ENCODE assay signal across 8 mouse cellular contexts in the genomic region with DNA sequence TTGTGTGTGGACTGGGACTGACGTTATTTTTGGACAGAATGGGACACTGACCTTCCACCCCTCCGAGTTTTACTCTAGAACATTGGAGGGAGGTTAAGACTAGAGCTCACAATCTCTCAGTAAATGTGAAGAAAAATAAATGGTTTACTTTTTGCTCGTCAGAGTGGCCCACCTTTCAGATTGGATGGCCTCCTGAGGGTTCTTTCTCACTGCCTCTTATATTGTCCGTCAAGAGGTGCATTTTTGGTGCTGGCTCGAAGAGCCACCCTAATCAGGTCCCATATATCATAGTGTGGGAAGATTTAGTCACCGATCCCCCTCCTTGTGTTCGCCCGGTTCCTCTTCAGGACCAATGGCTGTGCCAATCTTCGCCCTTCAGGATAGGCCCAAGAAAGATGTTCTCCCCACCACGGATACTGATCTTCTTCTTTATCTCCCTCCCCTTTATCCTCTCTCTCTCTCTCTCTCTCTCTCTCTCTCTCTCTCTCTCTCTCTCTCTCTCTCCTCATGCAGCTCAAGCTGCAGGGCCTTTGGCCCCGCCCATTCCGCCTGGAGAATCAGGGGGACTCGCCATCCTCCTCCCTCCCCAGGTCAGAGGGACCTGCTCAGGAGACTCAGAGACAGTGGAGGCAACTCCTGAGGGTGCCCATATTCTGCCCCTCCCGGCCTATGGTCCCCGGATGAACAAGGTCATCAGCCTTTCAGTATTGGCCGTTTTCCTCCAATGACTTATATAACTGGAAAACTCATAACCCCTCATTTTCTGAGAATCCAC. TPM values are rescaled to one million over a fixed set of nuclear protein-coding genes. Genes with fewer than 3 reads are reported as not detected.
DNase-seq lines count a peak whose midpoint lies in the region; ATAC-seq and TF ChIP-seq lines count a peak whose summit lies in the region.

No protein-coding gene starts in this region.

- H3K4me2 ChIP-seq in heart, embryonic 16.5 days (ENCODE audit: low read depth, low read length), result peak overlapping the region; percentile 92
- peak overlapping the region; percentile 63 for H3K4me2 ChIP-seq in limb, embryonic 15.5 days
- peak overlapping the region; percentile 81 for H3K4me2 ChIP-seq in neural tube, embryonic 14.5 days (ENCODE audit: low read depth, low read length)

- no peaks in the 10 kb centered on the region; a peak in 1 of 4 replicates for H3K4me1 ChIP-seq in ES-E14 (ENCODE audit: control insufficient read depth in 2 of 2, insufficient read depth in 2 of 2, low read length in 2 of 2, poor library complexity in 1 of 2)
- peaks cover 18% of the 10 kb centered on the region for H3K4me1 ChIP-seq in heart, embryonic 16.5 days (ENCODE audit: control insufficient read depth, insufficient read depth, low read length)
- H3K4me1 ChIP-seq in limb, embryonic 15.5 days, result peaks cover 11% of the 10 kb centered on the region
- peaks cover 4% of the 10 kb centered on the region; the same call in 1 of the 2 replicates for H3K4me1 ChIP-seq in neural tube, embryonic 14.5 days (ENCODE audit: control insufficient read depth, insufficient read depth, low read length)

- no peak overlapping the region for H3K27ac ChIP-seq in ES-E14 (ENCODE audit: insufficient read depth, low read depth, low read length, poor library complexity, severe bottlenecking)
- peak overlapping the region; percentile 88 for H3K27ac ChIP-seq in heart, embryonic 16.5 days (ENCODE audit: low read length)
- peak overlapping the region; percentile 92 for H3K27ac ChIP-seq in limb, embryonic 15.5 days
- peak overlapping the region; percentile 64; the same call in 1 of the 2 replicates for H3K27ac ChIP-seq in neural tube, embryonic 14.5 days (ENCODE audit: low read depth, low read length)

- whole genome bisulfite sequencing in heart, embryonic 16.5 days, result 33% methylated on average over 16 of the region's 16 CpGs
- 45% methylated on average over 16 of the region's 16 CpGs for WGBS in limb, embryonic 15.5 days
- 42% methylated on average over 16 of the region's 16 CpGs for WGBS in neural tube, embryonic 14.5 days

- H3K4me3 ChIP-seq in ES-E14 (ENCODE audit: insufficient read depth in 1 of 2, low read depth in 1 of 2, low read length in 2 of 2, poor library complexity in 1 of 2, severe bottlenecking in 1 of 2), result peak overlapping the region; percentile 87 to 89
- peak overlapping the region; percentile 74 for H3K4me3 ChIP-seq in heart, embryonic 16.5 days (ENCODE audit: low read length)
- peak overlapping the region; percentile 67 for H3K4me3 ChIP-seq in limb, embryonic 15.5 days
- H3K4me3 ChIP-seq in neural tube, embryonic 14.5 days (ENCODE audit: low read depth, low read length), result peak overlapping the region; percentile 81

- H3K36me3 ChIP-seq in ES-E14 (ENCODE audit: control insufficient read depth, insufficient read depth, low read length, poor library complexity, severe bottlenecking), result peaks cover 21% of the 10 kb centered on the region
- peaks cover 37% of the 10 kb centered on the region for H3K36me3 ChIP-seq in heart, embryonic 16.5 days (ENCODE audit: control insufficient read depth, insufficient read depth)
- peaks cover 46% of the 10 kb centered on the region for H3K36me3 ChIP-seq in limb, embryonic 15.5 days
- H3K36me3 ChIP-seq in neural tube, embryonic 14.5 days (ENCODE audit: control insufficient read depth, insufficient read depth, low read length), result peaks cover under 1% of the 10 kb centered on the region; the same call in 1 of the 2 replicates

- DNase-seq in A20 (ENCODE audit: low read depth, low spot score) (peak; percentile 58), ES-E14 (ENCODE audit: low read depth, low spot score) (no peak)
- peak; percentile 8 for DNase-seq in embryo, embryonic 10 days (ENCODE audit: low spot score)
- no peak for DNase-seq in urinary bladder, postnatal 4 days (ENCODE audit: low spot score in 2 of 2)
- no peak for DNase-seq in right cerebral cortex, postnatal 25 days

- H3K9ac ChIP-seq in ES-E14 (ENCODE audit: insufficient read depth, low read depth, low read length, poor library complexity, severe bottlenecking), result peak overlapping the region; percentile 93
- peak overlapping the region; percentile 84 for H3K9ac ChIP-seq in heart, embryonic 16.5 days (ENCODE audit: low read length)
- H3K9ac ChIP-seq in limb, embryonic 15.5 days, result peak overlapping the region; percentile 76
- H3K9ac ChIP-seq in neural tube, embryonic 14.5 days (replicated peaks; ENCODE audit: low read depth, low read length), result peak overlapping the region; percentile 68

- no peaks in the 10 kb centered on the region for H3K9me3 ChIP-seq in ES-E14 (ENCODE audit: control insufficient read depth, insufficient read depth, low read depth, low read length)
- no peaks in the 10 kb centered on the region for H3K9me3 ChIP-seq in heart, embryonic 16.5 days (replicated peaks; ENCODE audit: control insufficient read depth, low read length)
- H3K9me3 ChIP-seq in limb, embryonic 15.5 days, result no peaks in the 10 kb centered on the region
- H3K9me3 ChIP-seq in neural tube, embryonic 14.5 days (ENCODE audit: control insufficient read depth, low read length), result no peaks in the 10 kb centered on the region

- in situ Hi-C loops in ES-E14 (cut with MboI; ENCODE audit: low sequenced_read_pairs in 2 of 2, unreplicated experiment in 2 of 2), result no loop called here

- no peak for ATAC-seq in heart, embryonic 16.5 days (replicated peaks; ENCODE audit: extremely low read depth, insufficient read depth, low FRiP score)
- no peak for ATAC-seq in limb, embryonic 15.5 days (ENCODE audit: insufficient number of reproducible peaks, low FRiP score, low TSS enrichment, low read depth)
- no peak for ATAC-seq in neural tube, embryonic 14.5 days (ENCODE audit: low read depth)

- no peaks in the 10 kb centered on the region for H3K27me3 ChIP-seq in heart, embryonic 16.5 days (ENCODE audit: control insufficient read depth, insufficient read depth, low read length)
- H3K27me3 ChIP-seq in limb, embryonic 15.5 days, result no peaks in the 10 kb centered on the region
- no peaks in the 10 kb centered on the region for H3K27me3 ChIP-seq in neural tube, embryonic 14.5 days (ENCODE audit: control insufficient read depth, insufficient read depth, low read length)

TF ChIP-seq in ES-E14, 5 proteins besides CTCF, POLR2A, EP300 and RAD21:
- TF ChIP-seq HCFC1 (IDR thresholded peaks at IDR 0.05; ENCODE audit: borderline replicate concordance, insufficient read depth, low read length), result no peak
- TF ChIP-seq ZNF384 (IDR thresholded peaks at IDR 0.05; ENCODE audit: low read depth, low read length), result no peak
- TF ChIP-seq ZC3H11A (IDR thresholded peaks at IDR 0.05; ENCODE audit: borderline replicate concordance, low read depth, low read length), result no peak
- no peak for TF ChIP-seq CHD2 (IDR thresholded peaks at IDR 0.05; ENCODE audit: low read depth, low read length)
- no peak for TF ChIP-seq MAFK (IDR thresholded peaks at IDR 0.05; ENCODE audit: insufficient read depth, low read depth, low read length)

RNA-seq across cellular contexts. Expression of a gene that starts 1.1 kb away (rescaled TPM):
- 9.7 and 10.3 TPM in 2 replicates for total RNA-seq in ES-E14 (2012; rRNA removed)
- polyA plus RNA-seq in heart, embryonic 16.5 days (2015; fragmentation: Nextera tagmentation; extraction: Ambion mirVana), result 4.9 and 6.0 TPM in 2 replicates
- polyA plus RNA-seq in limb, embryonic 15.5 days (2015; fragmentation: Nextera tagmentation; extraction: Ambion mirVana), result 7.5 and 7.7 TPM in 2 replicates
- polyA plus RNA-seq in neural tube, embryonic 14.5 days (2014; fragmentation: Nextera tagmentation; extraction: Ambion mirVana), result 0.78 and 1.1 TPM in 2 replicates

RNA-seq across cellular contexts. Expression of a gene that starts 55.3 kb away (rescaled TPM):
- 85.1 and 92.9 TPM in 2 replicates for total RNA-seq in ES-E14 (2012; rRNA removed)
- 12.5 and 13.0 TPM in 2 replicates for polyA plus RNA-seq in heart, embryonic 16.5 days (2015; fragmentation: Nextera tagmentation; extraction: Ambion mirVana)
- 23.3 and 25.4 TPM in 2 replicates for polyA plus RNA-seq in limb, embryonic 15.5 days (2015; fragmentation: Nextera tagmentation; extraction: Ambion mirVana)
- 18.7 and 27.6 TPM in 2 replicates for polyA plus RNA-seq in neural tube, embryonic 14.5 days (2014; fragmentation: Nextera tagmentation; extraction: Ambion mirVana)

Comparison
In these comparisons a context has a peak if more than half of its experiments do, and no peak if none do; other contexts are left out.
1. DNase-seq: peak in A20 (single experiment) and embryo, embryonic 10 days (single experiment); none in ES-E14 (single experiment), urinary bladder, postnatal 4 days (0 of 2) and right cerebral cortex, postnatal 25 days (single experiment).
2. Peak in every context shown above with its lines, with median percentiles within 50 percentile points of each other: H3K4me3 ChIP-seq, H3K9ac ChIP-seq and H3K4me2 ChIP-seq.